Mouse (Mus musculus) cerebellum, adult 11-12 months (tissue): ENCODE results near the gene Abhd2.
"Not testable (repeated sequence)": the region's sequence is repeated elsewhere in the genome, so short reads cannot be mapped to it uniquely, and the experiment has no call there.

Experiments used
- DNase-seq: peaks from one replicate; pipeline ENCODE4 v3.0.0; 2022

Abhd2 gene

DNA sequence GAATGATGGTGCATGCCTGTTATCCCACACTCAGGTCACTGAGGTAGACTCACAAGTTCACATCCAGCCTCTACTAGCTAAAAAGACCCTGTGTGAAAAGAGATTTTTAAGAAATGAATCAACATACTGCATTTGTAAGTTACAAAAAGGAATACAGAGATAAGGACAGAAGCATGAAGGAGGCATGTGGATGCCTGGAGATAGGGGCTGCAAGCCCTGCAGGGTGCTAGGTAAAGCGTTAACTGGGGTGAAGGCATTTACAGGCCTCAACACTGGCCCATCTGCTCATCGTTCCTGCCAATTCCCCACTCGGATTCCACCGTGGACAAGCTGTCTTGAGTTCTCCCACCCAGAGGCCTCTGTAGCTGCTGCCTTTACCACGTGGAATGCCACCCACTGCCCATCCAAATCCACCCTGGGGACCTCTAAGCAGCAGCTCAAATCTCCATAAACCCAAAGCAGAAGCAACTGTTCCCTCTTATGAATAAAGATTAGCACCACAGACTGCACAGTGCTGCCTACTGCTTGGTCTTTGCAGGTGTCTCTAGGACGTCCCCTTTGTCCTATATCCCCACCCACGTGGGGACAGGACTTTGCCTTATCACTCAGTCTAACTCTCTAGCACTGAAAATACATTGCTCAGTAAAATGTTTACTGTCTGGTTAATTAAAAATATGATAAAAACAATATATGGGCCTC is 5.2 kb upstream of the Abhd2 start:
- DNase-seq = no peak

DNA sequence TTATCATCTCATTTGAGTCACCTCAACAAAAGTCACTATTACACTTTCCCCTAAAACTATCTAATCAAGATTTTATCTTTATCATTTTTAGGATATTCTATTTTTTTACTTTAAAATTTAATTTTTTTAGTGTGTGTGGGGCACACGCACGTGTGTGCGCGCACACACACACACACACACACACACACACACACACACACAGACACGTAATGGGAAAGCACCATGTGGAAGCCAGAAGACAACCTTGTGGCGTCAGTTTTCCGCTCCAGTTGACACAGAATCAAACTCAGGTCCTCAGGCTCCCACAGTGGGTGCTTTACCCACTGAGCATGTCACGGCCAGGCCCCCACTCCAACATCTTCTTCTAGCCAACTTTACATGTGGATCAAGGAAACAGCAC is 4.1 kb upstream of the Abhd2 start:
- DNase-seq = no peak

DNA sequence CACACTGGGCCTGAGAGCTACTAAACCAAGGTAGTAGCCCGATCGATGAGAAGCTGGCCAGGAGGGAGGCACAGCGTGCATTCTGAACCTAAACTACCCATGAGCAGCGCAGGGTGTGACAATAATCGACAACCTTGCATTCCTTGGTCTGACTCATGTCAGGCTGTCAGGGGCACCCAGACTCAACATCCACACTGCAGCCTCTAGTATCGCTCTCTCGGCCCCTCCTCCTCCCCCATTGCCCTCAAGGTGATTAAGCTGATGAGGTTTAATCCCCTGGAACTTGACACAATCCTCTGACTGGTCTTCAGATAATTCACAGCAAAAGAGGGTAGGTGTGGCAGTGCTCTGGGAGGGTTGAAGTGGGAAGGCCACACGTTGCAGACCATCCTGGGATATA is 3.6 kb upstream of the Abhd2 start:
- DNase-seq = no peak

DNA sequence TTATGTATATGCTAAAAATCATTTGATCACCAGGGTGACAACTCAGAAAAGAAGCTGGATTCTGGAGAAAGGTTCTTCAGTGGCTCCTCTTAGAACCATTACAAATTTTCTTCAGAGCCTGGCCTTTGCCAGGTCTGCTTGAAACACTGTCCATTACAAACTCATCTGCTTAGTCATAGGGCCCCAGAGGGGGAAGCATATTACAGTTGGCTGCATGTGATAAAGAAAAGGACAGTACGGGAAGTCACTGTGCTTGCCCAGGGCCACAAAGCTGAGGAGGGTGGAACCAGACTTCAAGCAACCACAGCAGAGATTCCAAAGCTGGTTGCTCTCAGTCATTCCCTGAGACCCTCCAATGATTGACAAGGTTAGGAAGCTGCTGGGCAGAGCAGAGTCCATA is 3.1 kb upstream of the Abhd2 start:
- no peak for DNase-seq

DNA sequence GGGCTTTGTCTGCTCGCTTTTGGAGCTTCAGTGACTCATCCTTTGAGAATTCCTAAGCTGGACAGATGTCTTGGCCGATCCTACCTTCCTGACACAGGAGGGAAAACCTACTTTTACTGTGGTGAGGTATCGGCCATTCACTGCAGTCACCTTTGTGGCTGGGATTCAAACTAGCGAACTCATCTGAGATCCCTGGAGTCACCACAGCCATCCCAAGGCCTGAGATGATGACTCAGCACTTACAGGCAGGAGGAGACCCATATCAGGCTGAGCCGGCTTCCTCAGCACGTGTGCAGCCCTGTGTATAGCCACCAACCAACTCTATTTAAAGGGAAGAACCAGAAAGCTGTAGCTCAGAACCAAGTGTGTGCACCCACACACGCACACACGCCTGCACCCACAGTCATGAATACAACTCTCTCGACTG is 2.0 kb upstream of the Abhd2 start:
- no peak for DNase-seq

DNA sequence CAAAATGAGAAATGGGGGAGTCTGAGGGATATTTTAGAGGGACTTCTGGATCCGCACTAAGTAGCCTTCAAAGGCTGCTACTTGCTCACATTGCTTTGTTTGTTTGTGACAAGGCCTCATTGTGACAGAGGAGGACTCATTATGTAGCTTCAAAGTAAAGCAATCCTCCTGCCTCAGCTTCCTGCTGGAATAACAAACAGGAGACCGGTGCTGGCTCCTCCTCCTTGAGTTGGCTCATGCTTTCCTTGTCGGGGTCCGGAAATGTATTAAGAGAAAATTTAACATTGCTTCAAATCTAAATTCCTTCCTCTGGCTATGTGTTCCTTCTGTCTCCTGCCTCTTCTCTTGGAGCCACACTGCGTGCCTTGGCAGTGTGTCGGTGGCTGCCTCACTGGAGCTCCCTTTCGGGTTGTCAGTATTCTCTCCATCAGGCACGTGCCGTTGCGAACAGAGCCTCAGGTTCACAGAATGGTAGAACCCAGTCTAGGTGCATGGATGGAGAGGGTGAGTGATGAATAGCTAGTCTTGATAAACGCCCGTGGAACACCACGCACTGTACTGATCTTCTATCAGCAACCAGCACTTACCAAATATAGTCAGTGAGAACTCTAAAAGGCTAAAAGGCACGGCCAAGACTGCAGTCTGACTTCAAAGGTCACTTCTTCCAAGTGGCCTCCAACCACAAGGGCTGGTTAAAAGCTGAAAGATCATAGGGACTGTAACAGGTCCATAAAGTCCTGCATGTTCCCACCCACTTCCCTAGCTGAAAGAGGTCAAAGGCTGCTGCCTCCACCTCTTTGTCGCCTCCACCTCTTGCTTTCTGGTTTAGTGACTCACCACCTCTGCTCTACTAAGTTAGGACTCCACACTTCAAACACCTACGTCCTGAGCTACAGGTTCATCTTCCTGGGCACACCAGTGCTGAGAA is 874 bp upstream of the Abhd2 start:
- no peak for DNase-seq

DNA sequence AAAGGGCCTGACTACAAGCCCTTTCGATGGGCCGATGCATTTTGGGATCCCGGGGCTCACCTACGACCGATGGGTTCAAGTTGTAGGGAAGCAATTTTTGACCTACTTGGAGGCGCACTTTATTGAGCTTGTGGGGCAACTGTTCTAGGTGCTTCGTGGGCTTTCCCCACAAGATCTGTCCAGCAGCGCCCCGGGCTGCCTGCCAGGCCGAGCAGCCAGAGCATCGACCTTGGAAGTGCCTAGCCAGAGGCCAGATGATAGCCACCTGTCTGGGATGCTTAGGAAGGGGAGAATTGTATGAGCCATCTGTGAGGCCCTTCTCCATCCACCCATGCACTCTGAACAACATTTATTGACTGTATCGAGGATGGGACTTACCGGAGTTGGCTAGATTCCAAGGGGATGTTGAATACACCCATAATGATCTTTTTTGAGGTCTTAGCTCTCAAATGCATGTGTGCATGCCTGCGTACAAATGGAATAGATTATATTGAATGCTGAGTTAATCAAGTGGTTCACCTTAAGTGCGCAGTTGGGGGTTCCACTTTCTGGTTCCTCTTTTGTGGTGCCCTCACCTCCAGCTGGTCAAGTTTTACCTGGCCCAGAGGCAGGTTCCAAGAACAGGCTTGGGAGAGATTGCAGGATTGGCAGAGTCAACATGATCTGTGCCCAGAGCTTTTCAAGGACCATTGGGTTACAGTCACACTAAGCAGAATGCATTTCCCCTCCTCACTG is 906 bp downstream of the Abhd2 start:
- peak; percentile 72 for DNase-seq

DNA sequence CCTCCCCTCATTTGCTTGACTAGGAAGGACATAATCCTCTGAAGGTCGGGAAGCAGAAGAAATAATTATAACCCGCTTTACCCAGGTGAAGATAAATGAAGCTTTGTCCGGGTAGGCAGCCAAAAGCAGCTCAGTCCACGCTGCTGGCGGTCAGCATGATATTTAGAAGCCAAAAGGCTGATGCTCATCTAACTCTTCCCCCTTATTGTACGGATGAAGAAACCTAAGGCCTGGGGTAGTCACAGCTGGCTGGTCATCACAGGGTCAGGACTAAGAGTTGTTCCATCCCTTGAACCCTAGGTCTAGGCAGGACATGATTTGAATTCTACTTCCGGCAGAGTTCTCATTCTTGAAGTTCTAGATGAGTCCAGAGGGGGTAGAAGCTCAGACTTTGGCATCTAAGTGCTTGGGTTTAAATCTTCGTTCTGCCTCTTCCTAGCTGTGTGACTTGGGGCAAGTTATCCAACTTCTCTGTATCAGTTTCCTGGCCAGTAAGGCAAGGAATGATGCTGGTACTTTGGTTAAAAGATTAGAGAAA is 1.5 kb downstream of the Abhd2 start:
- DNase-seq = no peak

DNA sequence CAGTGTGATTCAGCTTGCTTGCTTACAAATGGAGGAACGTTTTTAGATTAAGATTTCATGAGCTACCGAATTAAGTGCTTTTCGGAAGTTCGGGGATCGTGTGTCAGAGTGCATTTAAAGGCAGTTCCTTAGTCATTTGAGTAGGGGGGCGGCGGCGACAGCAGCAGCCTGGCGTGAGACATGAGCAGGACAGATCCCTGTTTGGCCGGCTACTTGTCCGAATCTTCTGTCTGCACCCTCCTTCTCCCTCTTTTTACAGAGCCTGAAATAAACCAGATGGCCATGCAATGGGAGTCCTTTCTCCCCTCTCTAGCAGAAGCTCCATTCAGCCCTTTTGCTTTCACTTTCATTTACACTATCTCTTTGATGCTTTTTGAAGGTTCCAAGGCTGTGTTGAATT is 2.3 kb downstream of the Abhd2 start:
- DNase-seq = no peak

DNA sequence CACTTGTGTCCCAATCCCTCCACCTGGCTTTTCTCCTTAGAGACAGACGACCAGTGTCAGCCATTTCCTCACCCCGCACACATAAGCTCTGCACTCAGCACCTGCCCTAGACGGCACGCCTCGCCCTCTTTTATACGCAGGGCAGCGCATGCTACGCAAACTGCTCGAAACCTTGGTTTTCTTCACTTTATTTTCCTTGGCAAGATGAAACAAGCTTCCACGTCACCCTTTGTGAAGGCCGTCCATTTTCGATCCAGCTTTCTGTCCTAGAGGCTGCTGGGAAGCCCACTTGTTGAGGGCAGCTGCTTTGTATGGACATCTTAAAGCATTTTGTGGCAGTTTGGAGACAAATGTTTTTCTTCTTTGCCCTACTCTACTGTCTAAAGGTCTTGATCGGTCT is 5.4 kb downstream of the Abhd2 start:
- DNase-seq = no peak

DNA sequence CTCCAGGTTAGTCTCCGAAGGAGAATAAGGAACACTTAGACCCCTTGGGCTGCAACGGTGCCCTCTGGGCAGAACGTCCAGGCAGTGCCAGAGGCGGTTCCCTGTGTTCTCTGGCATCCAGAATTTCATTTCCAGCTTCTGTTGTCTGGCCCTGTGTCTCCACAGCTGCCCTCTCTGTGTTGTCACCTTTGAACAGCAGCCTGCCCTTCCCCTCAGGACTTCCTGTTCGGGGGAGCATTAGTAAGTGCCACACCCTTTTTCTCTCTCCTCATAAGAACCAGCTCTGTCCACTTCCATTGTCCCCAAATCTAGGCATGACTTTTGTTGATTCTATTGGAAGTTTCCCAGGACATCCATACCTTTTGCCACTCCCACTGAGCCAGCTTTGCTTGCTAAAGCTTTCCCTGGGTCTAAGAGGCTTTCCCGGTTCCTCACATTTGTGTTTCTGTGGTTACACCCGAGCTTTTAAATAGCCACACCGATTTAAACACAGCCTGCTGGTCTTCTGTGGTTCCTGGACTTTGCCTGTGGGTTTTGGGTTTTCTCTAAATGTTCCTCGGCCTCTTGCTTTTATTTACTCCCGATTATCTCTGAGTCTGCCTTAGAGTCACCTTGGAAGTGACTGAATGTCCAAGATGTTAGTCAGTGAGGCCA is 6.5 kb downstream of the Abhd2 start:
- no peak for DNase-seq

DNA sequence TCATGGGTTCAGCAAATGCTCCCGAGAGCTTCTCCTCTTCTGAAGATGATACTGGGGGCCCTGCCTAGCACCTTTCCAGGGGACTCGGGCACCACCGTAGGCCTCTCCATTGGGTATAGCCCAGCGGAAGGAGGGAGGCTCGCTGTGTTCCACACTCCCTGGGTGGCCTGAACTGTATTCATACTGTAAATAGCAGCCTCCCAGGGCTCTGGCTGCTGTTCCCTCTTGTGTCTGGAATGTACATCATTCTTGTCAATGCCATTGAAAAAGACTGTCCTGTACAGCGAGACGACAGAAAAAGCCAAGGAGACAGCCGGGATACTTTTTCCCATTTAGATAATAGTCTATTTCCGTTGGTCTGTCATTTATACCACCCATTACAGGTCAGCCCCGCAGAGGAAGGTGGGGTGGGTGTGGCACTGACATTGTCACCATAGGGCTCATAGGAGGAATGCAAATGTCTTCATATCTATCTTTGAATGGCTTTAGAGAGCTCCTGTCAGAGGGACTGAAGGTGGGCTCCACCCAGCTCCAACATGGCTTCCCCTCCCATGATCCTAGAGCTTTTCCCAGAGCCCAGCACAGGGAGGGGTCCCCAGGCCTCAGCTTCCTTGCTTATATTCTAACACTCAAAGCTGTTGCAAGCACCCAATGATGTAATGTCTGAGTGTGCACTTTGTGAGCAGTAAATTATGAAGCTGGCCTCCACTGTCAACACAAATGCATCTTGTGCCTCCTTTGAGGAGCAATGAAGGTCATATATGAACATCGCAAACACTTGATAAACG is 10.1 kb downstream of the Abhd2 start:
- no peak for DNase-seq

DNA sequence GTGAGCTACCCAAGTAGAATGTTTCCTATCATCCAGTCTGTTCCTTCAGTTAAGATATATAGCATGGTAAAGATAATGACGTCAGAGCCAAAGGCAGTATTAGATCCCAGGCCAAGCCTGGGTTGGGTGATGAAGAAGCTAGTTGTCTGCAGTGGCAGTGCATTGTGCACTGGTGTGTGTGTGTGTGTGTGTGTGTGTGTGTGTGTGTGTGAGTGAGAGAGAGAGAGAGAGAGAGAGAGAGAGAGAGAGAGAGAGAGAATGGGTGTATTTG is 10.6 kb downstream of the Abhd2 start:
- DNase-seq = not testable (repeated sequence)

DNA sequence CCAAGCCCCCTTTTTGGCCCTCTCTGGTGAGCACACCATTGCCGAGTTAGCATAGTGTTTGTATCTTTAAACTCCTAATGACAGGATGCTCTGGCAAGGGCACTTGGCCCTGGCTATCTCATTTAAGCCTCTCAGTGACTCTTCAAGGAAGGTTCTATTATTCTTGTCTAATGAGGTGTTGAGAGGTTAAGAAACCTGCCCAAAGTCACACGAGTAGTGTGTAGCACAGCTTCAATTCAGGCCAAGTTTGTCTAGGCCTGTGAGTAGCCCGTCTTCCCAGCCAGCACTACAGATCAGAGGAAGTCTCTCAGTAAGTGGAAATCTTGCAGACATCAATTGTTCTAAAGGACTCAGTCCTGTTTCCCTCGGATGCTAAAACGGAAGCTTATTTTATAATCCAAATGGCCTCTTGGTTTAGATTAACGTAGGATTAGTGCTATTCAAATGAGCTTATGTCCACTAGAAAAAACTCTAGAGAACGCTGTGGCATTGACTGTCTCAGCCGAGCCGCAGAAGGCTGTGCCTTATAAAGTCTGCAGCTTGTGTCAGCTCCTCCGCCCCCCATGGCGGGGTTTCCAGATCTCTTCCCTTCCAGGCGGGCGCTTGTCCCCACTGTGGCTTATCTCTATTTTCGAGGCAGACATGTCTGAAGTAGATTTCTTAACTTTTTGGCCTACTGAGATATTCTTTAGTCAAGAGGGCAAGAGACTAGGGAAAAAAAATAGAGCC is 11.3 kb downstream of the Abhd2 start:
- no peak for DNase-seq

DNA sequence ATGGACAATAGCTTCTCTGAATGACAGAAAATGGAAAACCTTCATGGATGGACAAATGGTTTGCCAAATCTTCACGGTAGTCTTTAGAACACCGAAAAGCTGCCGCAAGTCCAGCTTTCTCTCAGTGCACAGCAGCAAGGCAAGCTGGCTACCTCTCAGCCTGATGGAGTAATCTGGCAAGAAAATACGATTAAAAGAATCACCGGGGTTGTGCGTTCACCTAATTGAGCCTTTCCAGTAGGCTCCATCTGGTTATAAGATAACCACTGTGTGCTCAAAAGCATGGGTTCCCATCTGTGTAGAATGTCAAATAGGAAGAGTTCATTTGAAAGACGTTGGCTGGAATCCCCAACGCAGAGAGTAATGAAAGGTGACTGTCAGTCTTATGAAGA is 11.9 kb downstream of the Abhd2 start:
- DNase-seq = no peak

DNA sequence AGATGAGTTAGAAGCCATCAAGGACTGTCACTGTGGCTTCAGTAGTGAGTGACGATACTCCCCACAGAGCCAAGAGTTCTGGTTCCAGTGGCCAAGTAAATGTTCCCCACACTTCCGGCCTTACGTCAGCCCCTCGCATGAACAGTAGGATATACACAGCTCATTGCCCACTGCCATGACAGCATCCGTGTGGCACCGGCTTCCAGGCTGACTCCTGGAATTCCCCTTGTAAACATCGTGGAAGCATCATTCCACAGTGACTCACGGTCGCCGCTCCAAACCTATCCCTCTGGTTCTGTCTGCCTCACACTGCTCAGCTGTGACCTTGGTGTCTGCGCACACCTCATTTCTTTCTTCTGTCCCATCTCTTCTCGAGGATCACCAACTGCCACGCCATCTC is 12.4 kb downstream of the Abhd2 start:
- no peak for DNase-seq

DNA sequence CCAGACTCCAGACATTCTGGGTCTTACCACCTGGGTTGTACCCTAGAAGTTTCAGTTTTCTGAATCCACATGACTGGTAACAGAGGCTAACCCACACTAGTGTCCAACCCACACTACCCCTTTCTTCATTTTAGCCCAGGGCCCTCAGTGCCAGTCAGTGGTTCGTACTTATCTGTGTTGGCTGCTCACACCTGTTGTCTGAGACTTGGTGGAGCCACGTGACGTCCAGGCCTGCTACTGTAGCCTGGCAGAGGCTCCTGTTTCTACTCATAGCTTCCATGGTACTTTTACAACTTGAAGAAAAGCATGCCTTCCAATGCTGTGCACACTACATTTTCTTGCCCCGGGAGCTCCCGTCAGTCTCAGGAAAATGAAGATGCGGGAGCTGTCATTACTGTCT is 14.2 kb downstream of the Abhd2 start:
- DNase-seq = no peak

DNA sequence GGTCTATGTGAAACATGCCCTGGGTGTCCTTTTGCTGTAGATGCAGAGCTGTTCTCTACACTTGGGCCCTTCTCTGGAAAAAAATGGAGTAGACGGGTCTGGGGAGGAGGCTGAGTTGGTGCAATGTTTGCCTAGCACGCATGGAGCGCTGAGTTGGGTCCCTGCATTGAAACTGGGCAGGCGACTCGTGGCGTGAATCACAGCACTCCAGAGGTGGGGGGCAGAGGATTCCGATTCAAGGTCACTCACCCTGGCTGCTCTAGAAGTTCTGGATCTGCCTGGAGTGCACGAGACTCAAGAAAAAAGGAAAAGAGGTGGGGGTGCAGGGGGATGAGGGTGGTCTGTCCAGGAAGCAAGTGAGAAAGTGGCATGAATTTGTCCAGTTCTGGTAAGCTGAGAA is 14.9 kb downstream of the Abhd2 start:
- DNase-seq = no peak

DNA sequence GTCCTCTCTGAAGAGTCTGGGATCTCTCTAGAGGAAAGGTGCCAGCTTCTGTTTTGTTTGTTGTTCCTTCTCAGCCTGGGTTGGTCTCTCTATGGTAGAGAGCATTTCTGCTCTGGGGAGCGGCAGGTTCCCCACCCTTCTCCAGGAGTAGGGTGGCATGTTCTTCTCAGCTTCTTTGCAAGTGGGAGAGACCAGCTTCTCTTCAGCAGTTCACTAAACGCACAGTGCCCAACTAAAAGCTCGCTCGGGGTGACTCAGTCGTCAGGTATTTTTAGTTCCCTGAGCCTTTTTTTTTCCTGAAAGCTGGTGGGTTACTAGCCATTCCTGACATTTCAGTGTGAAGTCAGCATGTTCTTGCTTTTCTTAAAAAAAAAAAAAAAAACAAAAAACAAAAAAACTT is 15.4 kb downstream of the Abhd2 start:
- no peak for DNase-seq

DNA sequence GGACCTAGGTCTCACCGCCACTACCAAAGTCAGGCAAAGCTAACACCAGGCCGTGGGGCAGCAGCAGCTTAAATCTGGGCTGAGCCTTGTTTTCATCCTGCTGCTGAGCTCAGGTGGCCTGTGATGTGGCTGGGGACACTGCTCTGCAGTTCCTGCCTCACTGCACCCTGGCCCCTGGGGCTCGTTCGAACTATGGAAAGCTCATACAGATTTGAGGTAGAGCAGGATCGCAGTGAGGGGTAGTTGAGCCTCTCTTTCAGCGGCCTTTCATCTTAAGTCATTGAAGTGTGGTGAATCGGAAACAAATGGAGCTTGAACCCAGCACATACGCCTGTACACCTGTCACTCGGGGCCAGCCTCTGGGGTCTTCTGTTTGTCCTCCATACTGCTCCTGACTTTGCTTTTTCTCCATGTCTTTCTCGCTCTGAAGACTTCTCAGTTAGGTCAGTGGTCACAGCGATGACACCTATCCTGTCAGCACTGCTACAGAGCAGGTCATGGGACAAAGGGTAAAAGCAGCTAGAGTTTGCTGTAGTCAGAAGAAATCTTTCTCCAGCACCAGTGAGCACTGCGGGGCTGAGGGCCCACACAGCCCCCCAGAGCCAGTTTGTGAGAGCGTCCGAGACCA is 20.7 kb downstream of the Abhd2 start:
- no peak for DNase-seq

DNA sequence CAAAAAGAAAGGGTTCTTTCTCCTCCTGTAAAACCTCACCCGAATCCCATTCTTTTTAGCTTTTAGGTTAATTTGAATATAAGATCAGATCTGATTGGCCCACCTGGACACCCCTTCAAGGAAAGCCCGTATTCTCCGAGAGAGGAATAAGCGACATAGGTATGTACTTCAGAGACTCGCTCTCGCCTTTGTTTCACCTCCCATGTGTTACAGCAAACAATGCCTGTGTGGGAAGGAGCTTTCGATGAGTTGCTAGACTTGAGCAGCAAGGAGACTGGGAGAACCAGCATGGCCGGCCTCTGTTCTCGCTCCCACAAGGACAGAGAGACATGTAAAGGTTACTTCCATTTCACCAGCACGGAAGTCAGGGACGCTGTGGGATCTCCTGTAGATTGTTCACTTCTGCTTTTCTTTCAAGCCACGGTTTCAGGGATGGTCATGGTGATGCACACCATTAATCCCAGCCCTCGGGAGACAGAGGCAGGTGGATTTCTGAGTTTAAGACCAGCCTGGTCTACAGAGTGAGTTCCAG is 21.5 kb downstream of the Abhd2 start:
- no peak for DNase-seq
